Mouse (Mus musculus) hindbrain, embryonic 10.5 days (tissue): Measurements from ENCODE around the gene Vopp1. TPM values are rescaled to one million over a fixed set of nuclear protein-coding genes. Genes with fewer than 3 reads are reported as not detected.

Experiments
- DNase-seq: peaks from one replicate; pipeline ENCODE4 v3.0.0-alpha.2; 2017; ENCODE audit warnings: low spot score
- H3K27ac ChIP-seq: fragments of 300-500 bp; sonication (generic); 2 replicates; pipeline ENCODE4 v1.5.1; 2016; ENCODE audit warnings: mild to moderate bottlenecking, moderate library complexity
- H3K27me3 ChIP-seq: fragments of 300-500 bp; sonication (generic); 2 replicates; pipeline ENCODE4 v1.6.1; 2016; ENCODE audit warnings: mild to moderate bottlenecking; ENCODE audit not compliant: poor library complexity, insufficient read depth, severe bottlenecking
- H3K36me3 ChIP-seq: fragments of 300-500 bp; sonication (generic); 2 replicates; pipeline ENCODE4 v1.6.1; 2016; ENCODE audit warnings: mild to moderate bottlenecking, moderate library complexity
- H3K4me1 ChIP-seq: fragments of 300-500 bp; sonication (generic); replicated peaks from 2 replicates; pipeline ENCODE4 v1.6.1; 2016; ENCODE audit warnings: mild to moderate bottlenecking
- H3K4me3 ChIP-seq: fragments of 300-500 bp; sonication (generic); 2 replicates; pipeline ENCODE4 v1.5.1; 2016; ENCODE audit warnings: mild to moderate bottlenecking, moderate library complexity
- H3K9me3 ChIP-seq: fragments of 300-500 bp; sonication (generic); 2 replicates; pipeline ENCODE4 v1.6.1; 2016; ENCODE audit warnings: mild to moderate bottlenecking, moderate library complexity
- WGBS: fragments of 180-500 bp; shearing (Covaris S2); methylation state at CpG from one replicate; pipeline ENCODE4 v1.1.7; 2016; 5-methylcytosine and 5-hydroxymethylcytosine counted together
- polyA plus RNA-seq: library from polyadenylated mRNA; unstranded; fragments of >200 nt; fragmentation: Nextera tagmentation; extraction: Ambion mirVana; gene quantifications from 2 replicates; pipeline ENCODE4 v1.2.1, GENCODE M21; 2016

Gene Vopp1
- polyA plus RNA-seq, 1 experiment from 2014 or later, result 72.1 TPM

GRCm38 (mm10) chr6:57711726-57712125, 113.2 kb downstream of the Vopp1 start:
- H3K27ac ChIP-seq, result no peak overlapping the region
- H3K4me1 ChIP-seq, result no peaks in the 10 kb centered on the region
- no peaks in the 10 kb centered on the region for H3K9me3 ChIP-seq
- no peaks in the 10 kb centered on the region for H3K27me3 ChIP-seq
- whole genome bisulfite sequencing, result 41% methylated on average over 1 of the region's 1 CpGs
- H3K4me3 ChIP-seq, result no peak overlapping the region
- peaks cover 13% of the 10 kb centered on the region for H3K36me3 ChIP-seq
- no peak for DNase-seq

GRCm38 (mm10) chr6:57706721-57707120, 118.2 kb downstream of the Vopp1 start:
- Histone ChIP-seq H3K4me1 (peaks cover 11% of the 10 kb centered on the region), H3K4me3 (no peak overlapping the region), H3K27ac (no peak overlapping the region), H3K36me3 (no peaks in the 10 kb centered on the region), H3K27me3 (no peaks in the 10 kb centered on the region), H3K9me3 (no peaks in the 10 kb centered on the region)
- 91% methylated on average over 1 of the region's 1 CpGs for WGBS
- no peak for DNase-seq

GRCm38 (mm10) chr6:57703703-57704102, 121.3 kb downstream of the Vopp1 start:
- peak overlapping the region; percentile 82 for H3K4me3 ChIP-seq
- H3K27me3 ChIP-seq, result no peaks in the 10 kb centered on the region
- WGBS, result 40% methylated on average over 2 of the region's 2 CpGs
- H3K27ac ChIP-seq, result peak overlapping the region; percentile 99
- no peak for DNase-seq
- no peaks in the 10 kb centered on the region for H3K36me3 ChIP-seq
- no peaks in the 10 kb centered on the region for H3K9me3 ChIP-seq
- peaks cover 19% of the 10 kb centered on the region for H3K4me1 ChIP-seq

- H3K9me3 ChIP-seq, result no peaks in the 10 kb centered on the region
- under 1% methylated on average over 59 of the region's 59 CpGs for WGBS
- no peaks in the 10 kb centered on the region for H3K27me3 ChIP-seq
- peaks cover 19% of the 10 kb centered on the region for H3K4me1 ChIP-seq
- DNase-seq, result peak; percentile 96
- H3K4me3 ChIP-seq, result peak overlapping the region; percentile 82
- peak overlapping the region; percentile 99 for H3K27ac ChIP-seq
- H3K36me3 ChIP-seq, result no peaks in the 10 kb centered on the region
Observed at GRCm38 (mm10) chr6:57702743-57703499, 122.0 kb downstream of the Vopp1 start.

GRCm38 (mm10) chr6:57702376-57702742, 122.6 kb downstream of the Vopp1 start, which contains the start of gene Lancl2:
Gene Lancl2, plus strand, starts transcription at chr6:57702540.
- H3K9me3 ChIP-seq, result no peaks in the 10 kb centered on the region
- 0% methylated on average over 10 of the region's 10 CpGs for WGBS
- no peak for DNase-seq

GRCm38 (mm10) chr6:57701686-57702085, 123.3 kb downstream of the Vopp1 start:
- Histone ChIP-seq H3K4me1 (peaks cover 19% of the 10 kb centered on the region), H3K36me3 (no peaks in the 10 kb centered on the region), H3K4me3 (peak overlapping the region; percentile 82), H3K9me3 (no peaks in the 10 kb centered on the region), H3K27ac (peak overlapping the region; percentile 99), H3K27me3 (no peaks in the 10 kb centered on the region)
- no peak for DNase-seq
- WGBS, result 64% methylated on average over 4 of the region's 4 CpGs

More at GRCm38 (mm10) chr6:57702376-57702742, 122.6 kb downstream of the Vopp1 start, which contains the start of gene Lancl2:
- Histone ChIP-seq H3K4me1 (peaks cover 19% of the 10 kb centered on the region), H3K27ac (peak within 1 kb of the TSS; percentile 99), H3K36me3 (no peaks in the 10 kb centered on the region), H3K4me3 (peak within 1 kb of the TSS; percentile 82), H3K27me3 (no peaks in the 10 kb centered on the region)

- no peak for DNase-seq
- H3K4me1 ChIP-seq, result peaks cover 10% of the 10 kb centered on the region; the same call in 1 of the 2 replicates
- H3K27me3 ChIP-seq, result no peaks in the 10 kb centered on the region
- no peak overlapping the region for H3K27ac ChIP-seq
- no peaks in the 10 kb centered on the region for H3K9me3 ChIP-seq
- 84% methylated on average over 3 of the region's 3 CpGs for WGBS
- H3K36me3 ChIP-seq, result peaks cover 16% of the 10 kb centered on the region
- H3K4me3 ChIP-seq, result no peak overlapping the region
Observed at GRCm38 (mm10) chr6:57693116-57693515, 131.8 kb downstream of the Vopp1 start.

- Histone ChIP-seq H3K4me3 (peak within 1 kb of the TSS; percentile 75), H3K27me3 (no peaks in the 10 kb centered on the region), H3K27ac (peak within 1 kb of the TSS; percentile 97), H3K9me3 (no peaks in the 10 kb centered on the region), H3K36me3 (peaks cover 30% of the 10 kb centered on the region), H3K4me1 (peaks cover 10% of the 10 kb centered on the region; the same call in 1 of the 2 replicates)
- peak; percentile 92 for DNase-seq
- WGBS, result under 1% methylated on average over 52 of the region's 52 CpGs
Observed at GRCm38 (mm10) chr6:57691467-57692261, 133.3 kb downstream of the Vopp1 start, which contains the start of gene Pyurf. Gene Pyurf, minus strand, starts transcription at chr6:57692078.

- H3K4me1 ChIP-seq, result no peaks in the 10 kb centered on the region
- 92% methylated on average over 1 of the region's 1 CpGs for WGBS
- no peaks in the 10 kb centered on the region for H3K27me3 ChIP-seq
- H3K27ac ChIP-seq, result no peak overlapping the region
- DNase-seq, result no peak
- H3K9me3 ChIP-seq, result peaks cover 11% of the 10 kb centered on the region
- H3K36me3 ChIP-seq, result peaks cover 53% of the 10 kb centered on the region
- no peak overlapping the region for H3K4me3 ChIP-seq
Observed at GRCm38 (mm10) chr6:57684156-57684555, 140.8 kb downstream of the Vopp1 start.

Other genes with a start within 250 kb of the Vopp1 start
- 2.0 and 2.4 TPM in 2 replicates for gene Herc6, start 244.2 kb downstream of the Vopp1 start, polyA plus RNA-seq
- gene Pyurf, start 133.1 kb downstream of the Vopp1 start, polyA plus RNA-seq, result 17.1 and 17.8 TPM in 2 replicates
- gene Lancl2, start 122.6 kb downstream of the Vopp1 start, polyA plus RNA-seq, result 35.2 and 37.2 TPM in 2 replicates
- gene Vmn1r21, start 25.2 kb upstream of the Vopp1 start, polyA plus RNA-seq, result not detected in 2 replicates
- not detected in 2 replicates for gene Vmn1r22, start 82.9 kb upstream of the Vopp1 start, polyA plus RNA-seq
- not detected in 2 replicates for gene Vmn1r23, start 101.7 kb upstream of the Vopp1 start, polyA plus RNA-seq
- not detected in 2 replicates for gene Vmn1r24, start 136.3 kb upstream of the Vopp1 start, polyA plus RNA-seq
- not detected in 2 replicates for gene Vmn1r25, start 155.7 kb upstream of the Vopp1 start, polyA plus RNA-seq
- gene Vmn1r26, start 190.0 kb upstream of the Vopp1 start, polyA plus RNA-seq, result not detected in 2 replicates